In the genomic region with DNA sequence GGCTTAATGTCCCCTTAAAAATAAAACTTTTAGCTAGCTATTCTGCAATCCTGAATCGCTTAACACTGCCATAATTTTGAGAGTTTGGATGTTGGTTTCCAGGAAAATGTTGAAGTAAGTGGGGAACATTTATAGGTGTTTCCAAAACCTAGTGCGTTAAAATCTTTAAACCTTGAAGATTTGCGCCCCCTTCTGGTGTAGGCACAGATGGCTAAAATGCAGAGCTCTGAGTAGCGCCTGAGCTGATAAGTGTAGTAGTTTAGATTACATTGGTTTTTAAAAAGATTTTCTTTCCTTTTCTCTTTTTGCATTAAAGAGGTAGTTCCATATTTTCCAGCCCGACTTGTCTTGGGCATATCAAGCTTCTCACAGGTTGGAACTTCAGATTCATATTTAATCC, we compare ENCODE assay signal across 7 mouse cellular contexts. TPM values are rescaled to one million over a fixed set of nuclear protein-coding genes. Genes with fewer than 3 reads are reported as not detected.
DNase-seq lines count a peak whose midpoint lies in the region; ATAC-seq and TF ChIP-seq lines count a peak whose summit lies in the region.

No protein-coding gene starts in this region.

- H3K27me3 ChIP-seq in kidney, embryonic 15.5 days, result no peaks in the 10 kb centered on the region
- H3K27me3 ChIP-seq in MEL (ENCODE audit: control insufficient read depth in 1 of 2, insufficient read depth in 2 of 2, low read length in 2 of 2), result no peaks in the 10 kb centered on the region

- peaks cover 61% of the 10 kb centered on the region for H3K36me3 ChIP-seq in kidney, embryonic 15.5 days
- no peaks in the 10 kb centered on the region for H3K36me3 ChIP-seq in MEL (ENCODE audit: control insufficient read depth in 1 of 2, insufficient read depth in 2 of 2, low read length in 2 of 2)

- no peak overlapping the region for H3K27ac ChIP-seq in kidney, embryonic 15.5 days
- H3K27ac ChIP-seq in MEL (ENCODE audit: control insufficient read depth, low read depth, low read length), result no peak overlapping the region

- H3K4me2 ChIP-seq in kidney, embryonic 15.5 days, result no peak overlapping the region

- no peak overlapping the region for H3K9ac ChIP-seq in kidney, embryonic 15.5 days
- H3K9ac ChIP-seq in MEL (ENCODE audit: control insufficient read depth, low read depth, low read length, poor library complexity, severe bottlenecking), result no peak overlapping the region

- intact Hi-C loops in left cerebral cortex, postnatal 4 days (cut with DNase I), result loop anchor here (10.0 kb wide), 1 partner anchor 159 kb away; no protein-coding TSS in a partner anchor

- no peaks in the 10 kb centered on the region for H3K9me3 ChIP-seq in kidney, embryonic 15.5 days (replicated peaks)
- H3K9me3 ChIP-seq in MEL (replicated peaks; ENCODE audit: insufficient read depth, low read length), result no peaks in the 10 kb centered on the region

- H3K79me2 ChIP-seq in MEL (ENCODE audit: control insufficient read depth, insufficient read depth, low read length, poor library complexity), result no peaks in the 10 kb centered on the region

- no peak overlapping the region for H3K4me3 ChIP-seq in kidney, embryonic 15.5 days (replicated peaks)
- no peak overlapping the region for H3K4me3 ChIP-seq in MEL (ENCODE audit: control insufficient read depth in 1 of 2, insufficient read depth in 1 of 2, low read depth in 2 of 2, low read length in 2 of 2)

- peak; percentile 29 to 67 for DNase-seq in kidney, adult 8-10 months
- DNase-seq in MEL (ENCODE audit: low read depth, low spot score), result peak; percentile 72
- DNase-seq in adrenal gland, postnatal 36 days, result peak; percentile 66 to 79
- peak; percentile 54 to 73 for DNase-seq in frontal cortex, postnatal 36 days (ENCODE audit: low spot score in 2 of 2)
- peak; percentile 50 for DNase-seq in left cerebral cortex, postnatal 4 days
- DNase-seq in right cerebral cortex, adult 18-20 months, result peak; percentile 65

- no peak for TF ChIP-seq EP300 in MEL (IDR thresholded peaks at IDR 0.05; ENCODE audit: low read depth in 1 of 2, low read length in 2 of 2)

- TF ChIP-seq POLR2A in MEL (IDR thresholded peaks at IDR 0.05; ENCODE audit: control insufficient read depth in 1 of 2, insufficient read depth in 1 of 2, low read depth in 1 of 2, low read length in 2 of 2, poor library complexity in 1 of 2), result no peak

- H3K4me1 ChIP-seq in kidney, embryonic 15.5 days, result no peaks in the 10 kb centered on the region
- H3K4me1 ChIP-seq in MEL (ENCODE audit: control insufficient read depth in 1 of 2, insufficient read depth in 2 of 2, low read length in 2 of 2), result no peaks in the 10 kb centered on the region

- peak; percentile 60 to 89 (median 67) for TF ChIP-seq CTCF in MEL (IDR thresholded peaks at IDR 0.05 in 2 of 3, conservative IDR thresholded peaks at IDR 0.05 in 1 of 3; ENCODE audit: control insufficient read depth in 1 of 3, insufficient read depth in 1 of 3, low read depth in 2 of 3, low read length in 3 of 3, poor library complexity in 1 of 3, severe bottlenecking in 1 of 3)

- 43% methylated on average over 5 of the region's 5 CpGs for WGBS in kidney, embryonic 15.5 days

- ATAC-seq in kidney, embryonic 15.5 days (replicated peaks; ENCODE audit: low FRiP score), result no peak

- TF ChIP-seq RAD21 in MEL (IDR thresholded peaks at IDR 0.05; ENCODE audit: low read depth, low read length), result peak; percentile 85

TF ChIP-seq in MEL, 35 proteins besides CTCF, POLR2A, EP300 and RAD21:
- TF ChIP-seq SMC3 (IDR thresholded peaks at IDR 0.05; ENCODE audit: low read depth, low read length) (peak; percentile 95), ZC3H11A (IDR thresholded peaks at IDR 0.05; ENCODE audit: low read depth, low read length) (peak; percentile 85), RCOR1 (IDR thresholded peaks at IDR 0.05; ENCODE audit: low read depth, low read length) (peak; percentile 35; the same call in 1 of the 2 replicates), GATA1 (IDR thresholded peaks at IDR 0.05; ENCODE audit: low read depth, low read length) (peak; percentile 54), SIN3A (IDR thresholded peaks at IDR 0.05; ENCODE audit: low read length) (no peak), JUND (IDR thresholded peaks at IDR 0.05; ENCODE audit: low read depth, low read length) (0 out of 2 replicates have a peak, but pooled peaks have one; percentile 38)

RNA-seq across cellular contexts. Expression of gene Rep15, which starts 38.1 kb away (rescaled TPM):
- polyA plus RNA-seq in kidney, embryonic 15.5 days (2015; fragmentation: Nextera tagmentation; extraction: Ambion mirVana), result 1.4 and 1.5 TPM in 2 replicates
- 0.31 and 0.36 TPM in 2 replicates for total RNA-seq in MEL (2012; rRNA removed)
- polyA plus RNA-seq in MEL (2012; ENCODE audit: insufficient read depth in 1 of 2, insufficient read length in 2 of 2, low read depth in 1 of 2, low replicate concordance in 2 of 2, missing spikeins in 1 of 2), result under 1 TPM in 1 of 2 experiments, not detected in 1; 0.43 TPM
- total RNA-seq in adrenal gland, postnatal 36 days (2021), result 1 to 10 TPM; 1.2 to 1.4 TPM
- total RNA-seq in left cerebral cortex, postnatal 4 days (2021), result 1 to 10 TPM; 2.9 to 5.0 TPM

RNA-seq across cellular contexts. Expression of gene 1700034J05Rik, which starts 40.0 kb away (rescaled TPM):
- polyA plus RNA-seq in kidney, embryonic 15.5 days (2015; fragmentation: Nextera tagmentation; extraction: Ambion mirVana), result 0.22 and 0.36 TPM in 2 replicates
- not detected in 2 replicates for total RNA-seq in MEL (2012; rRNA removed)
- not detected for polyA plus RNA-seq in MEL (2012; ENCODE audit: insufficient read depth in 1 of 2, insufficient read length in 2 of 2, low read depth in 1 of 2, low replicate concordance in 2 of 2, missing spikeins in 1 of 2)
- total RNA-seq in adrenal gland, postnatal 36 days (2021), result not detected
- not detected for total RNA-seq in left cerebral cortex, postnatal 4 days (2021)

RNA-seq across cellular contexts. Expression of gene Mrps35, which starts 48.3 kb away (rescaled TPM):
- 114 and 118 TPM in 2 replicates for polyA plus RNA-seq in kidney, embryonic 15.5 days (2015; fragmentation: Nextera tagmentation; extraction: Ambion mirVana)
- 97.0 and 99.0 TPM in 2 replicates for total RNA-seq in MEL (2012; rRNA removed)
- polyA plus RNA-seq in MEL (2012; ENCODE audit: insufficient read depth in 1 of 2, insufficient read length in 2 of 2, low read depth in 1 of 2, low replicate concordance in 2 of 2, missing spikeins in 1 of 2), result 100 to 1,000 TPM in 1 of 2 experiments, not detected in 1; 148 TPM
- 100 to 1,000 TPM in 1 of 2 experiments, 10 to 100 TPM in 1; 84.7 to 108 TPM for total RNA-seq in adrenal gland, postnatal 36 days (2021)
- 10 to 100 TPM; 59.3 to 60.8 TPM for total RNA-seq in left cerebral cortex, postnatal 4 days (2021)
